Mouse (Mus musculus) urinary bladder, postnatal 36 days (tissue): ENCODE results near the gene Arrdc5.

Experiments used
- DNase-seq, 2 experiments: peaks; one replicate each; pipeline ENCODE4 v3.0.0; 2022; ENCODE audit warnings: low spot score in 2 of 2, mixed read lengths in 1 of 2

Arrdc5 gene

DNA sequence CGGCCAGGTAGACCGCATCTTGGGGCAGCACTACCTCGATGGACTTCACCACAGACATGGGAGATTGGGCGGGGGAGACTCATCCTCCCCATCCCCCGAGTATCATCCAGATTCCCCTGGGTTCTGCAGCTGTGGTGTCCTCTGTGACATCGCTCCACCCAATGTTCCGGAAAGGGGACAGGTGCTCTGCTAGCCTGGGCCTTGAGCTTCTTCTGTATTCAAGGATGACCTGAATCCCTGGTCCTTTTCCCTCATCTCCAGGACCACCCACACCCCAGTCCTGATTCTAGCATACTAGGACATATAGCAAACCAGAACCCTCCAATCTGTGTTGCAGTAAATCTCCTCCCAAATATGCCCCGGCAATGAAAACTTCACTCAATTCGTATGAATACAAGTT, at the start of gene Arrdc5:
TSS of gene Arrdc5 (minus strand) at position 101 of the 400 bp plus-strand sequence.
- DNase-seq: no peak

DNA sequence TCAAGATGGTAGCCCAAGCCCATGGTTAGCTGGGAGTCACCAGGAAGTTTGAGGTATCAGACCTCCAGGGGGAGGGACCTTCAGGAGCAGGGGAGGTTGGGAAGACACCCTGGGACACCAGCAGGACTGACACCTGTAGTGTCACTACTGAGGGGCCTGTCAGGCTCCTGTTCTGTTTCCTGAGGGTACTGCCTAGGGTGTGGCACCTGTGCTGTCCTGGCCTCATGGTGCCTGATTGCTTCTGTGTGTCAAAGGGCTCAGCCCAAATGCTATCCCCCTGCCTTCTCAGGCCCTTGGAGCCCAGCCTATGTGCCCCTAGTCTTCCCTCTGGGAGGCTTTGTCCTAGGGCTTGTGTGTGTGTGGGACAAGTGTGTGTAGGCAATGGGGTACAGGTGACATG, 48.5 kb upstream of the Arrdc5 start:
- no peak for DNase-seq

- DNase-seq: no peak
Observed at GRCm38 (mm10) chr17:56348128-56348527, 48.0 kb upstream of the Arrdc5 start.

DNA sequence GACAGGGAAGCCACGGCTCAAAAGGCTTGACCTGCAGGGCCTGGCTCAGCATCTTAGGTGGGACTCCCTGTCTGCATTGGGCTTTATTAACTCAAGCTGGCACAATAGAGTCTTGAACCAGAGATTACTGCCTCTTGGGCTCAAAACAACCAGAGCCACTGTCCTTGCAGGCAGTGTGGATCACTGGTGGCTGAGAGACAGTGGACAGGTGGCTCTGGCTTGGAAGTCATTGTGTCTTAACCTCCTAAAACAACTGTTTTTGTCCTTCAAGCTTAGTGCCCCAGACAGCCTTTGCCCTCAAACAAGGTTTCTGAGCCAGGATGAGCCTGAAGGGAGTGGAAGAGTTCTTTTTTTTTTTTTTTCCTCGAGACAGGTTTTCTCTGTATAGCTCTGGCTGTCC, 45.3 kb upstream of the Arrdc5 start:
- DNase-seq: no peak

- DNase-seq: no peak
Observed at GRCm38 (mm10) chr17:56343466-56343865, 43.4 kb upstream of the Arrdc5 start.

DNA sequence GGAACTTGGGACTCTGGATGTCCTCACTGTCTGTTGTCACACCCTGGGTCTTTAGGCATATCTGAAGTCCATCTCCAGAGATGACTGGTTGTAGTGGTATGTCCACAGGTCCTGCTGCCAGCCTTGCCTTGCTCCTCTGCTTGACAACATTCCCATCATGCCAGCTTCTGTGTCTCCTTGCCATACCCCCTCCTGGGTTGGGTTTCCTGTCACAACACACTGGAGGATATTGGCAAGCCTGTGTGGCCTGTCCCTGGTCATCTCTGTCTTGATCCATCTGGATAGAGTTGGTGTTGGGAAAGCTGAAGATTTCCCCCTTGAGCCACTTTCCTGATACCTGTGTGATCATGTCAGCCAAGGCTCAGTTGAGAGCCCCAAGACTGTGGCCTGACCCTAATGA, 40.6 kb upstream of the Arrdc5 start:
- no peak for DNase-seq

- DNase-seq: no peak
Observed at GRCm38 (mm10) chr17:56338909-56339308, 38.8 kb upstream of the Arrdc5 start.

- no peak for DNase-seq
Observed at GRCm38 (mm10) chr17:56337791-56338190, 37.7 kb upstream of the Arrdc5 start.

GRCm38 (mm10) chr17:56337190-56337589, 37.1 kb upstream of the Arrdc5 start:
- DNase-seq: peak; percentile 28 to 57

DNA sequence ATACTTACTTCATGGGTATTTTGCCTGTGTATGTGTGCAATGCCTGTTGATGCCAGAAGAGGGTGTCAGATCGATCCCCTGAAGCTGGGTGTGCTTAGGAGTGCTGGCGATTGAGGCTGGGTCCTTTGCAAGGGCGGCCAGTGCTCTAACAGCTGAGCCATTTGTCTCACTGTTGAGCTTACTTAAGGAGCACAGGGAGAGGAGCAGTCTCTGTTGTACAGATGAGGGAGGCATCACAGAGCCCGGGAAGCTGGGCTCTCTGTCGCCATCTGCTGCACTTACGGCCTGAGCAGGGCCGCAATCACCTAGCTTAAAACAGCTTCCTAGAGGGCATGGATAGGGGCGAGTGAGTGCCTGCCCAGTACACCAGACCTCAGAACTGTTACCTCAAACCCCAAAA, 32.9 kb upstream of the Arrdc5 start:
- DNase-seq: no peak

DNA sequence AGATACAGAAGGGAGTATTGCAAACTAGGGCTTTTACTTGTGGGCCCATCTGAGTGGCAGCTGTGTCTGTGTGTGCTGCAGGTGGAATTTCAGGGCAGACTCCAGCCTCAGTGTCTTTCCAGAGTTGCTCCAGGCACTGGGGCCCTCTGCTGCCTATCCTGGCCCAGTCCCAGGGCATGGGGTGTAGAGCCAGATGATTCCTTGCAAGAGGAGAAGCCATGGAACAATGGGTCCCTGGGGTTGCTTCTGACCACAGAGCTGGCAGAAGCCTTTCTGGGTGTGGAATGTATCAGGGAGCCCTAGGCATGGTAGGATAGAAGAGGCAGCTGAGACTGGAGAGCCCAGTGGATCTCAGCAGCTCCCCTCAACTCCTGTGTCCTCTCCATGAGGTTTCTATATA, 31.2 kb upstream of the Arrdc5 start:
- peak in 1 of 2 experiments; percentile 57 for DNase-seq

GRCm38 (mm10) chr17:56330345-56330744, 30.3 kb upstream of the Arrdc5 start:
- DNase-seq: no peak

GRCm38 (mm10) chr17:56329267-56329666, 29.2 kb upstream of the Arrdc5 start:
- no peak for DNase-seq

DNA sequence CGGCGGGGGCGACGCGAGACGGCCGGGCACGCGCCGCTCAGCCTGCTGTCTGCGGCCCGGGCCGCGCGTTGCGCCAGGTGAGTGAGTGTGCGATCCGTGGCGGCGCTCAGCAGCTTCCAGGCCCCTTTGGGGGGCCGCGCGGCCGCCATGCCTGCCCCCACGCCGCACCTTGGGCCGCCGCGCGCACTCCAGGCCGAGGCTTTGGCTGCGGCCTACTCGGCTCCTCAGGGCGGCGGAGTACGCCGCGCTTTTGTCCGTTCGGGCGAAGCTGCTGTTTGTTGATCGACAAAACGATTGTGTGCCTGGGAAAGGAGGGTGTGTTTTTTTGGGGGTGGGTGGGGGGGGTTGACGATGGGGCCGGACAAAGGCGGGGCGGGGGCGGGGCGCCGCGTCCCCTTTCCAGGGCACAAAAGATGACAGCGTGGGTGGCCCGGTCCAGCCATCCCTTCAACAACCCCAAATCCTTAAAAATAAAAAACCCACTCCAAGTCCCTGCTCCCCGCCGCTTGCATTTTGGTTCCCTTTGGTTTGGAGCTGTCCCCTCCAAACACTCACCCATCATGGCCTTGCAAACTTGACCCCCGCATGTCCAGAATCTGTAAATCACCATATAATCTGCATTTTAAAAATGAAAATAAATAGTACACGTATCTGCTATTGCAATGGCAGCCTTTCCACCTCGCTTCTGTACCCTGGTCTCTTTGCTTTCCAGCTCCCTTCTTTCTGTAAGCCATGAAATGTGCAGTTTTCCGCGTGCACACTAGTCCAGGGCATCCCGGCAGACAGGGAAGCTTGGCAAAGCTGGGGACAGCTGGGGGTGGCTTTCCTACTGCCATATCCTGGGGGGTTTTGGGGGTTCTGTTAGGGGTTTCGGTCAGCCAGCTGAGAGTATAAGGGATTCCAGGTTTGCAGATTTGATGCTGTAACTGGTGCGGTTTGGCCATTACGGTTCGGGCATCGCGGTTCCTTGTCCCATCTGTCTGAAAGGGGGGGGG, 26.4 kb upstream of the Arrdc5 start:
- no peak for DNase-seq

- peak; percentile 97 to 99 for DNase-seq
Observed at GRCm38 (mm10) chr17:56325450-56326152, 25.5 kb upstream of the Arrdc5 start, which contains the start of gene Kdm4b. Gene Kdm4b (plus strand): TSS chr17:56326062.

GRCm38 (mm10) chr17:56324419-56324818, 24.3 kb upstream of the Arrdc5 start:
- DNase-seq: no peak

DNA sequence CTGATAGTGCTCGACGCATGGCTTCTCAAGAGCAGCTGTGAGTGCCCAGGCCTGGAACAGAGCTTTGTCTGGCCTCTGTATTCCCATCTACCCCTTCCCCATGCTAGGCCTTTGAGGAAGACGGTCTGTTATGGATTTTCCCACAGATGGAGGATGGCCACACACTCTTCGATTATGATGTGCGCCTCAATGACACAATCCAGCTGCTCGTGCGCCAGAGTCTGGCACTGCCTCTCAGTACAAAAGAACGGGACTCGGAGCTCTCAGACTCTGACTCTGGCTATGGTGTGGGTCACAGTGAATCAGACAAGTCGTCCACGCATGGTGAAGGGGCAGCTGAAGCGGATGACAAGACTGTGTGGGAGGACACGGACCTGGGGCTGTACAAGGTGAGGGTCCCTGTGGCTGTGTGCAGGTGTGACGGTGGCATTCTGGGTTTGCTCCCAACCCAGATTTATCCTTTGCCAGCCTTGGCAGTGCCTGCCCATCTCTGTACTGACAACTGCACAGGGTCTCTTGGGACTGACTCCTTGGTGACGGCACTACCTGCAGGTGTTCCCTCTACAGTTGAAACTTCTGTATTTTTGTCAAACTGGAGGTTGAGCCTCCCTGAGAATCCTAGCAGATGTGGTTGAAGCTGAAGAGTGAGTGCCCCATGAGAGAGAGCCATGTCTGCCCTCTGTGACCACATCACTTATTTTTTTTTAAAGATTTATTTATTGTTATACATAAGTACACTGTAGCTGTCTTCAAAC, 9.3 kb upstream of the Arrdc5 start:
- no peak for DNase-seq

DNA sequence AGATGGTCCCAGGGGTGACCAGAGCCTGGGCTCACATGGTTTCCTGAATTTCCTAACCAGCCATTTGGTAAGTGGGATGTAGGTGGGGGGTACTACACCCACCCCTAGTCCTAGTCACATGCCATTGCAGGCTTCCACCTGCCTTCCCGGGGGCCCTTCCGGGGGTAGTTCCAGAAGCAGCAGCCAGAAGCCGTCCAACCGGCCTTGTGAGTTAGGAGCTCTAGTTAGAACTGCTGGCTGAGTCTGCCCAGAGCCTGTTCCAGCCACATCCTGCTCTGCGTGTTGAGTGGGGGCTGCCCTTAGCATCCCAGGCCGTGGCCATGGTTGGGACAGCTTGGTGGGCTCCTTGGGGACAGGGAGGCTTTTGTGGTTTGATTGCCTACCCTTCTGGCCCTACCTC, 8.0 kb upstream of the Arrdc5 start:
- DNase-seq: peak; percentile 76 to 83

DNA sequence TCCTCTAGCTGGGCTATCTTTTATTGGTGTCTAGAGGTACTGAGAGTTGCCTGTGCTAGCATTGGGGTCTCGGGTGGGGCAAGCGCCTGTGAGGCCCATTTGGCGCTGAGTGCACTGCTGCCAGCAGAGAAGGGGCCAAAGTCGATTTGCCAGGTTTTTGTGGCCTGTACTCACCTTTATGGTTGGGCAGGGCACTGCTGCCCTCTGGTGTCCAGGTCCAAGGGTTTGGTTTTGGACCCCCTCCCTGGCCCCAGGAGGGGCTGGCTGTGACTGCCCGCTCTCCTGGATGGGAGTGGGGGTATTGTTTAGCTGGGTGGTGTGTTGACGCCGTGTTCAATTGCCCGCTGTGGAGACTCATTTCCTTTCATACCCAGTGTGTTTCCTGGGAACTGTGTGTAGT, 5.7 kb upstream of the Arrdc5 start:
- no peak for DNase-seq

DNA sequence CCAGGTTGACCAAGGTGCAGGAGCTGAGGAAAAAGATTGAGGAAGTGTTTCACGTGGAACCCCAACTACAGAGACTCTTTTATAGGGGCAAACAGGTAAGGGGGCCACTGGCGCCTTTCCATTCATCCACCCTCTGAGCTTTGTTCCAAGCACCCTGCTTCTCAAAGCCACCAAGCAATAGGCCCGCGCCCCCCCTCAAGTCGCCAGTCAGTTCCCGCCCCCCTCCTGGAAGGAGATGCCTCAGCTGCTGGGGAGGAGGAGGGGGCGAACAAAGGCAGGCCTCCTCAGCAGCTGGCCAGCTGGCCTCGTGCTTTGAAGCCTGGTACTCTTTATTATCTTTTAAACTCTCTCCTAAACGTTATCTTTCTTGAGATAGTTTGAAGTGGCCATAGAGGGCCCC, 5.1 kb upstream of the Arrdc5 start:
- no peak for DNase-seq

- DNase-seq: no peak
Observed at GRCm38 (mm10) chr17:56304718-56305117, 4.6 kb upstream of the Arrdc5 start.
